Mouse (Mus musculus) erythroblast, embryonic 14.5 days (primary cell): ENCODE results near the gene Tns1.

ENCODE experiments used
- GATA1 ChIP-seq: IDR thresholded peaks from 2 replicates; pipeline ENCODE4 v1.6.1; 2012; ENCODE audit warnings: low read length, inconsistent platforms, mixed read lengths
- TAL1 ChIP-seq: IDR thresholded peaks from 3 replicates; pipeline ENCODE4 v1.6.1; 2012; ENCODE audit warnings: low read length, inconsistent platforms, mixed read lengths

- no peak for TF ChIP-seq GATA1
- no peak for TF ChIP-seq TAL1
Measured at GRCm38 (mm10) chr1:73991226-73991625, 133.0 kb downstream of the Tns1 start.
